Mouse (Mus musculus) retina, embryonic 14.5 days (tissue): ENCODE results near the gene Plin4.
"Not testable (repeated sequence)": the region's sequence is repeated elsewhere in the genome, so short reads cannot be mapped to it uniquely, and the experiment has no call there.

Experiments
- DNase-seq: peaks from one replicate; pipeline ENCODE4 v3.0.0-alpha.2; 2015; ENCODE audit warnings: low spot score

Gene Plin4

GRCm38 (mm10) chr17:56126175-56126574 lies 16.6 kb upstream of the Plin4 start:
- no peak for DNase-seq

- DNase-seq: no peak
These were observed 15.7 kb upstream of the Plin4 start for GRCm38 (mm10) chr17:56125276-56125630.

GRCm38 (mm10) chr17:56124377-56125275 lies 15.0 kb upstream of the Plin4 start:
- DNase-seq: peak; percentile 77

GRCm38 (mm10) chr17:56123681-56124340 lies 14.2 kb upstream of the Plin4 start:
- no peak for DNase-seq

GRCm38 (mm10) chr17:56123161-56123560 lies 13.6 kb upstream of the Plin4 start:
- DNase-seq: no peak

GRCm38 (mm10) chr17:56121826-56122225 lies 12.2 kb upstream of the Plin4 start, which contains the start of gene Lrg1:
Gene Lrg1, minus strand, starts transcription at chr17:56122001.
- no peak for DNase-seq

- no peak for DNase-seq
These were observed 10.6 kb upstream of the Plin4 start for GRCm38 (mm10) chr17:56119981-56120880.

- DNase-seq: no peak
These were observed 9.8 kb upstream of the Plin4 start for GRCm38 (mm10) chr17:56119431-56119830.

GRCm38 (mm10) chr17:56117251-56117710 lies 7.7 kb upstream of the Plin4 start, which contains the start of gene Plin5:
Gene Plin5, minus strand, starts transcription at chr17:56117596.
- peak; percentile 70 for DNase-seq

- no peak for DNase-seq
These were observed 6.6 kb upstream of the Plin4 start for GRCm38 (mm10) chr17:56116193-56116592.

GRCm38 (mm10) chr17:56112743-56113142 lies 3.1 kb upstream of the Plin4 start:
- no peak for DNase-seq

- DNase-seq: peak; percentile 93
These were observed 2.3 kb upstream of the Plin4 start for GRCm38 (mm10) chr17:56111864-56112263.

GRCm38 (mm10) chr17:56111021-56111420 lies 1.4 kb upstream of the Plin4 start:
- DNase-seq: no peak

- DNase-seq: no peak
These were observed 968 bp upstream of the Plin4 start for GRCm38 (mm10) chr17:56110571-56110970.

GRCm38 (mm10) chr17:56108334-56109044 lies 1.1 kb downstream of the Plin4 start:
- DNase-seq: no peak

- DNase-seq: no peak
These were observed 1.9 kb downstream of the Plin4 start for GRCm38 (mm10) chr17:56107736-56108135.

- DNase-seq: no peak
These were observed 2.6 kb downstream of the Plin4 start for GRCm38 (mm10) chr17:56106981-56107380.

GRCm38 (mm10) chr17:56106436-56106835 lies 3.2 kb downstream of the Plin4 start:
- DNase-seq: not testable (repeated sequence)

- not testable (repeated sequence) for DNase-seq
These were observed 4.8 kb downstream of the Plin4 start for GRCm38 (mm10) chr17:56104821-56105220.

GRCm38 (mm10) chr17:56103465-56104285 lies 5.9 kb downstream of the Plin4 start:
- no peak for DNase-seq
